8 mouse cellular contexts compared by ENCODE assay signal in the genomic region with DNA sequence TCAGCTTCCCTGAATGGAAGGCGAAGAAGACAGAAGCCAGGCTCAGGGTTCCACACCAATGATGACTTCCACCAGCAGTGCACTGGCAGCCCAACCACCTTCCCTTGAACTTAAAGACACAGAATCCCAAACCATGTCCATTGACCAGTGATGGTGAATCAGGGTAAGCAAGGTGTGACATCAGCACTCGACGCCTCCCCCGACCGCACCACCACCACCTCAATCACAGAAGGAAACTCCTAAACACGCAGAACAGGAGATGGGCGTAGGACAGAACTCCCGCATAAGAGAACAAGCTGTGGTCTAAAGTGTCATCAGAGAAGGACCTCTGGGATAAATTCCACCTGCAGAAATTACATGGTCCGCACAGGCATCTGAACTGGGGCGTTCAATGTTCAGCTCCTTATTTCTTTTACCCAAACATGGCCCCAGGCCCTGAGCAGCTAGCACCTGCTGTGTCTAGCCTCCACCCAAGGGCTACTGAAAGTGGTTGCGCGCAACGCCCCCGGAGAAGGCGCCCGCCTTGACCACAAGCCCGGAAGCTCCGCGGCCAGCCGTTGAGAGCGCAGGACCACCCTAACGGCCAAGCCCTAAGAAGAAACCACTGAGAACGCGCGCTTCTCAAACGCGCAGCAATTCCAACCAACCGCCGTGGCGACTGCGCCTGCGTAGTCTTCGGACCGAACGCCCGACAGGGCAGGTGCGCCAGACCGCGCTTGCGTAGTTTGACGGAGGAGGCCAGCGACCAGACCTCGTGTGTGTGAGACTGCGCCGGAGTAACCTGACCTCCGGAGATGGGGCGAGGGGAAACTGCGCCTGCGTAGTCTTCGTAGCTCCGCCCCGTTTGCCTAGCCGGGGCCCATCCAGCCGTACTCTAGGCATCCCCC. TPM values are rescaled to one million over a fixed set of nuclear protein-coding genes. Genes with fewer than 3 reads are reported as not detected.
DNase-seq lines count a peak whose midpoint lies in the region; ATAC-seq and TF ChIP-seq lines count a peak whose summit lies in the region.

No protein-coding gene starts in this region.

- peaks cover 2% of the 10 kb centered on the region; the same call in 1 of the 2 replicates for H3K4me1 ChIP-seq in cortical plate, adult 2 months (ENCODE audit: control insufficient read depth, insufficient read depth, low read length)
- peaks cover 44% of the 10 kb centered on the region for H3K4me1 ChIP-seq in megakaryocyte, embryonic 14.5 days

- no peaks in the 10 kb centered on the region for H3K9me3 ChIP-seq in megakaryocyte, embryonic 14.5 days

- H3K27ac ChIP-seq in cortical plate, adult 2 months (ENCODE audit: insufficient read depth, low read length) = 0 out of 2 replicates have a peak overlapping the region, but pooled peaks have one; percentile 39

- ATAC-seq in activated CD4-positive, CD25-positive, alpha-beta regulatory T cell, adult 4 months = peak; percentile 93

- peaks cover 11% of the 10 kb centered on the region for H3K36me3 ChIP-seq in megakaryocyte, embryonic 14.5 days (replicated peaks; ENCODE audit: low read length)

- DNase-seq in gastrocnemius, adult 8-10 months (ENCODE audit: low spot score in 2 of 2) = peak; percentile 97 to 99
- peak; percentile 98 for DNase-seq in hindlimb bud, embryonic 11.5 days (ENCODE audit: extremely low spot score, low read depth, low spot score)
- peak; percentile 92 to 99 for DNase-seq in left cerebral cortex, adult 8-10 months (ENCODE audit: low spot score in 2 of 2)
- peak; percentile 99 for DNase-seq in right cerebral cortex, postnatal 10 days (ENCODE audit: low spot score in 2 of 2)
- peak; percentile 96 for DNase-seq in urinary bladder, postnatal 25 days (ENCODE audit: low spot score)

- H3K4me3 ChIP-seq in cortical plate, adult 2 months (ENCODE audit: insufficient read depth, low read length) = peak overlapping the region; percentile 82
- H3K4me3 ChIP-seq in megakaryocyte, embryonic 14.5 days (replicated peaks) = peak overlapping the region; percentile 93

- H3K27me3 ChIP-seq in megakaryocyte, embryonic 14.5 days (replicated peaks) = no peaks in the 10 kb centered on the region

- peak; percentile 81 for TF ChIP-seq POLR2A in cortical plate, adult 2 months (IDR thresholded peaks at IDR 0.05; ENCODE audit: extremely low read depth, insufficient read depth, low read length)

- TF ChIP-seq CTCF in cortical plate, adult 2 months (IDR thresholded peaks at IDR 0.05; ENCODE audit: extremely low read depth, insufficient read depth, low read length) = no peak

RNA-seq across cellular contexts. Expression of gene Zbed4, which starts 0.5 kb away (rescaled TPM):
- 1 to 10 TPM; 6.3 to 7.2 TPM for polyA plus RNA-seq in activated CD4-positive, CD25-positive, alpha-beta regulatory T cell, adult 4 months (2017; shearing (Covaris generic))
- polyA plus RNA-seq in cortical plate, adult 2 months (2012; rRNA removed) = 5.1 and 5.5 TPM in 2 replicates
- total RNA-seq in gastrocnemius, adult 8-10 months (2022) = 10 to 100 TPM; 15.4 to 21.4 (median 16.2) TPM
- 10 to 100 TPM in 3 of 4 experiments, 1 to 10 TPM in 1; 8.5 to 11.5 (median 10.9) TPM for total RNA-seq in left cerebral cortex, adult 8-10 months (2022)
- polyA plus RNA-seq in megakaryocyte, embryonic 14.5 days (2012; ENCODE audit: insufficient read depth, low replicate concordance) = 1.4 and 2.1 TPM in 2 replicates

RNA-seq across cellular contexts. Expression of gene Brd1, which starts 16.9 kb away (rescaled TPM):
- polyA plus RNA-seq in activated CD4-positive, CD25-positive, alpha-beta regulatory T cell, adult 4 months (2017; shearing (Covaris generic)) = 10 to 100 TPM; 15.9 to 17.9 TPM
- polyA plus RNA-seq in cortical plate, adult 2 months (2012; rRNA removed) = 18.0 and 19.5 TPM in 2 replicates
- 10 to 100 TPM; 23.3 to 26.7 (median 26.1) TPM for total RNA-seq in gastrocnemius, adult 8-10 months (2022)
- total RNA-seq in left cerebral cortex, adult 8-10 months (2022) = 10 to 100 TPM; 49.0 to 55.6 (median 53.4) TPM
- 5.6 and 17.6 TPM in 2 replicates for polyA plus RNA-seq in megakaryocyte, embryonic 14.5 days (2012; ENCODE audit: insufficient read depth, low replicate concordance)

Comparison
In these comparisons a context has a peak if more than half of its experiments do, and no peak if none do; other contexts are left out.
1. Peak in every context shown above with its lines: DNase-seq, ATAC-seq, H3K4me3 ChIP-seq and H3K27ac ChIP-seq.